Mouse (Mus musculus): ENCODE results near the gene Cdh13. TPM values are rescaled to one million over a fixed set of nuclear protein-coding genes. Genes with fewer than 3 reads are reported as not detected.

Gene Cdh13
- polyA plus RNA-seq, 1 experiment, result 21.0 TPM

DNA sequence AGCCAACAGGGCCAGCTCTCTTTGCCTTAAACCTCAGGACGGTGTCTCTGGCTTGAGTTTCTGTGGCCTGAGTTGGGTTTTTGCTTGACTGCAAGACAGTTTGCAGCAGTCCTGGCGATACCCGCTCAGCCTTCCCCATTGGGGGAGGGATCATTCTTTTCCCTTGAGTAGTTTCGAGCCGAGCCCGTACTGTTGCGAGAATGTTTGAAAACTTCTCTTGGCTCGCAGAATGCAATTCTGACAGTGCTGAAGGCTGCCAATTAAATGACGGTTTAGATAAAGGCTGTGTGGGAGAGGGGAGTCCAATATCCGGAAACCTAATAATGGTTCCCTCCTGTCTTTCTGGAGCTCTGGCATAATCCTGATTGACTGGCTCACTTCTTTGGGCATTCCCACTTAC lies 23.4 kb downstream of the Cdh13 start:
- DNase-seq (ENCODE audit: low spot score), result no peak

DNA sequence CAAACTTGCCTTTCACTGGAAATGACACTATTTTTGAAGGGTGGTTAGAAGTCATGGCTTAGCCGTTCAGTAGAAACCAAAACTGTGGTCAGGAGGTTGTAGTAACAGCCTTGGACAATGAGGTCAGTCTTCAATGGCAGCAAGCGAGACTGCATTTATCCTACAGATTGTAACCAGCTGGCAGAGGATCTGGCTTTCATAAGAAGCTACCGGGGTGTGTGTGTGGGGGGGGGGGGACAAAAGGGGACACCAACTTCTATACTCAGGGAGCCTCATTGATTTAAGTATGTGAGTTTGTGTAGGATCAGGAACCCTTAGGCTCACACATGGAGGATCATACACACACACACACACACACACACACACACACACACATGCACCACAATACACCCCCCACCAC lies 25.6 kb downstream of the Cdh13 start:
- no peak for DNase-seq (ENCODE audit: low spot score)

DNA sequence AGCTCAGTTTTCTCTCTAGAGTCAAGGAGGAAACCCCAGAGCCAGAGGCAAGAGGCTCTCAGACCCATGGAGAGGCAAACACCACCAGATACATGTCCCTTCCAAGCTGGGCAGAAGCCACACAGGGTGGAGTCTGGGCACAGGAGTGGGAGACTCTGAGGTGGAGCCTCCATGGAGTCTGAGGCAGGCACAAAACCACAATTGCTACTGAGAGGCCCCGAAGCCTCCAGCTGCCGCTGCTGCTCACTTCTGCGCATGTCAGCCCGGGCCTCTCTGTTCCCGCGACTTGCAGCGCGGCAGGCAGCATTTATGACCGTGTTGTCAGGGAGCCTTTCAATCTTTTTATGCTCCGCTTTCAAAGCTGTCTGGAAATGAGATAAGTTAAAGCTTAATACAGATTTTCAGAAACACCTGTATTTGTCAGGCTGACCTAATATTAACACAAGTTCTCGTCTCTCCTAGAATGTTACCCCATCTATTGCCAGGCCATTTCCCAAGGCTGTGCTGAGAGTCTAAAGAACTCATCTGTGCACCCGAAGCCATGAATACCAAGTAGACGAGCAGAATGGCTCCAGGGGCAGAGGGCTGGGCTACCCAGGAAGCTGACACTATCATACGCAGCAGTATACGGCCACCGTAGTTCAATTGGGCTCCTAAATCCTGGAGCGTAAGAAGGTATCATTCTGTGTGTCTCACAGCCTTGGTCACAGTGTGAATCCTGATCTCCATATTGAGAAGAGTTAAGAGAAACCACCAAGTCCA lies 30.1 kb downstream of the Cdh13 start:
- no peak for DNase-seq (ENCODE audit: low spot score)

DNA sequence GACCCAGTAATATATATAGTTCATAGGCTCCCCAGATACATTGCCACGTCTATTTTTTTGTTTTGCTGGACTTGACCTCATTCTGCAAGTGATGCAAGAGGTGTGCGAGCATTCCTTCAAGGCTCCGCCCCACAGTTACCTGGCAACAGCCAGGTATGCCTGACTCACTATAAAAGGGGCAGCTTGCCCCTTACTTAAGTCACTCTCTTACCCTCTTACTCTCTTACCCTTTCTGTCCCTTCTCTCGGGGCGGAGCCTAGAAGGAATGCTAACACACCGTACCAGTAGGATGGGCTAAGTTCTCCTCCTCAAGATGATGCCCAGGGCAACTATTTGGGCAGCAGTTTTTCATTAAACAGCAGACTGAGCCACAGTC lies 30.6 kb downstream of the Cdh13 start:
- DNase-seq (ENCODE audit: low spot score), result no peak

DNA sequence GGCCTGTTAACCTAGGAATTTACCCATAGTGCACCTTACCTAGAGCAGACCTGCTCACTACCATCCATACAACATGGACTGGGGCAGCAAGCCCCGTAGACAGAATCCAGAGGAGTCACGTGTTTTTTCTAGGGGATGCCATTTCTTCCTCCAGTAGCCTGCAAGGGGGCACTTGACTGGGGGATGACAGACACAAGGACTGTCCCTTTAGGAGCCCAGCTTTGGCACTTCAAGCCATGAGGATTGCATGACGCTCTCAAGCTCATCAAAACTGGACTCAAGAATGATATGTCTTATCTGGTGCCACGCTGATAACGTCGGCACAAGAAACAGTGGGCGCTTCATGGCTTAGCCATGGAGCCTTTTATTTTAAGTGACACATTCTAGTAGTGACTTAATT lies 31.4 kb downstream of the Cdh13 start:
- DNase-seq (ENCODE audit: low spot score), result no peak

DNA sequence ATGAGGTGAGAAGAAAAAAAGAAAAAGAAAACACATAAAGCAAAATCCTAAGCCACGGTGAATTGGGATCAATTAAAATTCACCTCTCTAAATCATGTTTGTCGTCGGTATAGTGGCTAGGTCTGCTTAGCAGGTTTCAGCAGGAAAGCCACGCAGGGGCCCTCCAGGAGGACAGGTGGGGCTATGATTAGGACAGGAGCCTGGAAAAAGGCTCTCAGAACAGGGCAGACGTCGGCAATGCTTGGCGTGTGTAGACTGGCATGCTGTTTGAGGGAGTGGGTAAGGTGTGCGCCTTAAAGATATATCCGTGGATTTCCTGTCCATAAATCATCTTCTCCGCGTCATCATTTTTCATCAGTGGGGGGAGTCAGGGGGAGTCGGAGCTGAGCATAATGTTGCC lies 32.9 kb downstream of the Cdh13 start:
- peak; percentile 29 for DNase-seq (ENCODE audit: low spot score)

DNA sequence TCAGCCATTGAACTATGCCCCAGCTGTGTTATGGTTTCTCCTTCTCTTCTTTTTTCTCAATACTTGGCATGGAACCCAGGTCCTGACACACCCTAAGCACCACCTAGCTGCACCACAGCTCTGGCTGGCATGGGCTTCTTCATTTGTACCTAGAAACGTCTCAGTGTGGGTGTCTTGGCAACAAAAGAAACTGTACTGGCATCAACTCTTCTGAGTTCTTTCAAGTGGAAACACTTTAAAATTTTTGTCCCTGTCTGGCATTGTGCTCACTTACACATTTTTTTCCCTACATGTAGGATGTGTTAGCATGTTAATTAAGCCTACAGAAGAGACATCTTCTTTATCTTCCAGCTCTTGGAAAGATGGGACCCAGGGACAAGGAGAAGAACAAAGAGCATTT lies 37.0 kb downstream of the Cdh13 start:
- no peak for DNase-seq (ENCODE audit: low spot score)

DNA sequence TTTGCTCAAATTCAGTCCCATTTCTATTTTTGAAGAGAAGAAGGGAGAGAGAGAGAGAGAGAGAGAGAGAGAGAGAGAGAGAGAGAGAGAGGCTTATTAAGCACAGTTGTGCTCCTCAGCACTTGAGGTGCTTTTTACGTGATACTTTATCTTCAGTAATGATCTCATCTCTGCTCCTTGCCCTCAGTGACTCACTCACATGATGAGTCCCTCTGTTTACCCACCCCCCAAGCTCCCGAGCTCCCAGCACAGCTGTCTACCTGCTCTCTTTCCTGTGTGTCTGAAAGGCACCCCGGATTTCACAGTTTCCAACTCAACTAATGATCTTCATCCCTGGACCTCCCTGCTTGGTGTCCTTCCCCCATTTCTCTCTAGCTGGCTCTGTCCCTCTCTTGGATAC lies 39.9 kb downstream of the Cdh13 start:
- no peak for DNase-seq (ENCODE audit: low spot score)

DNA sequence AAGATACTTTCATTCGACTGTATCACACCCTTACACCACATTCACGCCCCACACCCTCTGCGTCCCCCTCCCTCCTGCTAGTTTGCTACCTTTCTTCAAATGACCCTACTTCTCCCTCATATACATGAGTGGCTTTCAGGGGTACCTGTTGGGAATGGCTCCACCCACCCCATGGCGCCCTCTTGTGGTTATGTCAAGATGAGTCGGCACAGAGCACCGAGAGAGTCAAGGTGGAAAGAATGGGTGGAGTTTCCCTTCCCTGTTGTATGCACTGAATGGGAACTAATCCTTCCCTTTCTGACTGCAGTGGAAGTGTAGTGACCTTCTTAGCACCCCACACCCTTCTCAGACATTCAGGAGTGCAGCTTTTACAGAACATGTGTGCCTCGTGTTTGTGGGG lies 51.4 kb downstream of the Cdh13 start:
- no peak for DNase-seq (ENCODE audit: low spot score)

DNA sequence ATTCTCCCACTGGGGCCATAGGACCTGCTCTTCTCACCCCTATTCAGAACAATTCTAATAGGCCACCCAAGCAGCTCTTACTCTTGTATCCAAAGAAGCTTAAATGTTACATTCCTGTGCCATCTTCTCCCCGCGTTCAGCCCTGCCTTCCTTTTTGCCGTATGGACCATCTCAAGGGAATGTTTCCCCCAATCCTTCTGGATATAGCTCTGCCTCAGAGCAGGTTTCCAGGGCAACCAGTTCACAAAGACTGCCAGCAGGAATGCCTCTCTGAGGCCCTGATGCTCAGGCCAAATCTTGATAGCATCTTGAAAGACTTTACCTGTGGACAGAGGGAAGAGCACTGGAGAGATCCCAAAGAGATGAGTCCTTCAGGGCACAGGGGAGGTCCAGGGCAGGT lies 56.2 kb downstream of the Cdh13 start:
- DNase-seq (ENCODE audit: low spot score), result no peak

DNA sequence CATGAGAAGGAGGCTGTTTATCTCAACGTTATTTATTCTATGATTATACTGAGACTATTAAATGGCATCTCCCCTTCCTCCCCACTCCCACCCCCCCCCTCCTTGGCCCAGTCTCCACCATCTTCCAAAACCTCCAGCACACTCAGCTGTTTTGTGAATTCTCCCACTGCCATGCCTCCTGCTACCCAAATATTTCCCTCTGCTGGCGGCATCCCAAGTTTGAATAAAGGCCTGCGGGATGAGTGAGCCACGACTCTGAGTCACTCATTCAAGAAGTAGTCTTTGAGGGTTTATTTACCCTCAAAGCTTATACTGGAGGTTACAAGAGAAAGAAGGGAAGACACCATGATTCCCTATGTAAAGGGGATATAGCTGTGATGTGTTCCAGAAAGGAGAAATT lies 59.7 kb downstream of the Cdh13 start:
- no peak for DNase-seq (ENCODE audit: low spot score)

DNA sequence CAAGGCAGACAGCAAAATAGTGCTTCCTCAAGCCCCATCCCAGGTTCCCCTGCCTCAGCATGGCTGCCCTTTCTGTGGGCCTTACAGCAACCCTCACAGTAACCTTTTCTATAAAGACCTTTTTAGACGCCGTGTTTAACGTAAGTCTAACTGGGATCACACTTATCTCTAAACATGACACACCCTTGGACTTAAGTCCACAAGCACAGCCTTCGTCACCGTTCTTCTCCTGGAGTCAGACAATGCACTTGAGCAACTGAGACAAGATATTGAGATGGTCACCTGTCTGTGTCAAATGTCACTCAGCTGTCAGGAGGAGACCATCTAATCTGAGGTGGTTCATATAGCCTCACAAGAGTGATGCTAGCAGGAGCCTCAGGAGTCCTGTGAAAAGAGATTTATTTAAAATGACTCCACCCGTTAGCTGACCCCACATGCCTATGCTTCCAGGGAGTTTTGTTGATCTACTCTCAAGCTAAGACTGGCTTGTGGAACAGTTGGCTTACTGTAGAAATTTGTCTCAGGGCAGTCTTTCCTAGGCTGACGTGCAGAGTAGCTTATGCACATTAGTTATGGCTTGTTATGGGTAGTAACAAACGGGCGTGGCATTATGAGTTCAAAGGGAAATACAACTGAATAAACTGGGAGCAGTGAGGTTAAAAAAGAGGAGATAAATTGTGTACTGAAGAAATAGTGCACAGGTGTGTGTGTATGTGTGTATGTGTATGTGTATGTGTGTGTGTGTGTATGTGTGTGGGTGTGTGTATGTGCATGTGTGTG lies 65.4 kb downstream of the Cdh13 start:
- DNase-seq (ENCODE audit: low spot score), result no peak

DNA sequence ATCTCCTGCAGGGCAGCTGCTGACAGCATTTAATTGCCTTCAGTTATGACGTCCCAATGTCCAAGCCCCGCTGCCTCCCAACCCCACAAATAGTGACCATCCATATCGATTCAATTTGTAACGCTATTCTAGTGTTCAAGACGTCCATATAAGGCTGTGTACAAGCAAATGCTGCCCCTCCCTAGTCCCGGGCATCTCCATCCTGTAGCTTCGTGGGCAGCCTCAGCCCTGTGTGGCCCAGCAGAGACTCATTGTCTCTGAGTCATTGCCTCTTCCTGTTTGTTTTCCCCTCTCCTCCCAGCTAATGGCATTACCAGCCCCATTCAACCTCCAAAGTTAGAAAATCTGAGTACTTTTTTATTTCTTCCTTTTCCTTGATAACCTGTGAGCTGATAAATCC lies 66.6 kb downstream of the Cdh13 start:
- DNase-seq (ENCODE audit: low spot score), result no peak

DNA sequence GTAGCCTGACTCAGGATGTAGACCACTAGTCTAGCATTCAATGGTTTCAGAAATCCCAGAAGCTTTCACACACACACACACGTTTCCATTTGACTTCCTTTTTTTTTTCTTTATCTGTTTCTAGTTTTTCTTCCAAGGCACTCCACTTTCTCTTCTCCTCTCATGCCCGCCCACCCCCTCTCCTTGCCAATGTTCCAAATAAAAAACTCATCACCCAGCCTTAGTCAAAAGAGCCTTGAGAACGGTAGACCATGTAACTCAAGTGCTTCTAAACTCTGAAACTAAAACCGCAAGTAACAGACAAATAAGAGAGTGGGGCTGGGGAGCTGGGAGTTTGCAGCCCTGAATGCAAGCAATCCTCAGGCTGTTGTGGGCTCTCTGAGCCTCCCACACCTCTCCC lies 69.5 kb downstream of the Cdh13 start:
- DNase-seq (ENCODE audit: low spot score), result no peak

DNA sequence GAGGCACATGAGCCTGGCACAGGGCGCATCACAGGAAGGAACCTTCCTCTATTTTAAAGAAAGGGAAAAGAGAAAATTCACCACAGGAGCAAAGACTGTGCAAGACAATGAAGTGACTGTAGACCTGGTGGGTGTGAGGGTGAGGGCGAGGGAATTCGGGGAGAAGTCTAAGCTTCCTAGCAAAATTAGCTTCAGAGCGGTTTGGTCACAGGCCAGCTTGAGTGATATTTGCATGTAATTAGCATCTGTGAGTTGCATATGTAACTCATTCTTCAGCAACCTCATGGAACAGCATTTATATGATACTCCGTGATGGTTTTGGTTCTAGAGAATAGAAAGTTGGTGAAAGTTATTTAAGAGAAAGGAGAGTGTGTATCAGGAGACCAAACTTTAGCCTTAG lies 73.5 kb downstream of the Cdh13 start:
- no peak for DNase-seq (ENCODE audit: low spot score)

DNA sequence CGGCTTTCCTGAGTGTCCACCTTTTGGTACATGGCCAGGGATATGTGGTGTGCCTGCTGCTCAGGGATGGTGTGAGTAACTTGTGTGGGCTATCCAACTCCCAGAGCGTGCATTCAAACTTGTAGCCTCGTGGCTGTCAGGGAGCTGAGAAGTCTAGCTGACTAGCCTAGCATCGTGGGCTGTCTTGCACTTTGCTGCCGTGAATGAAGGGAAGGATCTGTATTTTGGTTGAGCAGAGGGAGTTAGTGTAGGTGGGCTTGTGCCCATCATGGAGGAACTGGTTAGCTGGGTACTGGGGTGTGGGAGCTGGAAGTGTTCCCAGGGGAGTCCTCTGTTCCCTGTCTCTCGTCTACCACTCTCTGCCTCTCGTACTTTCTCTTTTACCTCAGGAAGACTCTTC lies 74.1 kb downstream of the Cdh13 start:
- DNase-seq (ENCODE audit: low spot score), result no peak

DNA sequence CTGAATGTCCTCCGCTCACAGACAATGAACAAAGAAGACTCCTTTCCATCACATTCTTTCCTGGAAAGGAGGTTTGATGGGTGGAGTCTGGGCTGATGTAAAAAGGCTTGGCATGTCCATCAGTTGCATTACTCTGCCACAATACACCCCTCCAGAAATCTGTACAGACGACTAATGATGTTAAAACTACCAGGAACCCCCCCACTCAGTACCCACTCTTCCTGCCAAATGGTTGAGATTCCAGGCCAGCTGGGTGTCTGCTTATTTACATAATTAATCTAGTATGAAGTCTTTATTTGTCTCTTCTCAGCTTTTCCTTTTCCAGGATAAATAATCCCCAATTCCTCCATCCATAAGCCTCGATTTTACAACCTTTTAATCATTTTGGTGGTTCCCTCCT lies 80.2 kb downstream of the Cdh13 start:
- no peak for DNase-seq (ENCODE audit: low spot score)

DNA sequence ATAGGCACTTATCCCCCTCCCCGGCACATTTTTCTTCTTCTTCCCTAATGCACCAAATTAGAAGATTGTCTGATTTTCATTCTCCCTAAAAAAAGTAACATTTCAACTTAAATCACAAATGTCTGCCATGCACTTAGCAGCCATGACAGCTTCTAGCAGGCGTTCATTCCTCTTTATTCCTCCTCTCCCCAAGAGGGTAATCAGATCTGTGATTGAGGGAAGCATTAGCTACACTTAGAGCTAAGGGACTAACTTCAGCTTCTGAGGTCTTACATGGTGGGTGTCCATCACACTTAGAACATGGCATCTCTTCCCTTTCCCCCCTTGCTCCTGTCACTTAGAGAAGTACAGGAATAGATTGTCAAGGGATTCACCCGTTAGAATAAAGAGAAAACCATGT lies 89.6 kb downstream of the Cdh13 start:
- no peak for DNase-seq (ENCODE audit: low spot score)

DNA sequence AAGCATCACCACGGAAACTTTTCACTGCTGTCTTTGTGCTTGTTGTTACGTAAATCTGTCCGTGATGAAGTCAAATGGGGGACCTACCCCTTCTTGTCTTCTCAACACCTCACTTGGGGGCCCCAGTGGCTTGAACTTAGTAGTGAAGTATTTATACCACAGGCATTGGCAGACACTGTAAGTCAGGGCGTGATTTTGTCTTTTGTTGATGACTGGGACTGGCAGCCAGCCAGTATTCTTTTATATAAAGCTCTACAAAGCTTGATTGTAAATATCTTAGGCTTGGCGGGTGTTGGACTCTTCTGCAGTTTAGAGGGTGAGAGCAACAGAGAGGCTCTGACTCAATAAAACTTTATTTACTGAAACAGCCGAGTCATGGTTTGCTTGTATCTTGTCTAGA lies 91.2 kb downstream of the Cdh13 start:
- no peak for DNase-seq (ENCODE audit: low spot score)

DNA sequence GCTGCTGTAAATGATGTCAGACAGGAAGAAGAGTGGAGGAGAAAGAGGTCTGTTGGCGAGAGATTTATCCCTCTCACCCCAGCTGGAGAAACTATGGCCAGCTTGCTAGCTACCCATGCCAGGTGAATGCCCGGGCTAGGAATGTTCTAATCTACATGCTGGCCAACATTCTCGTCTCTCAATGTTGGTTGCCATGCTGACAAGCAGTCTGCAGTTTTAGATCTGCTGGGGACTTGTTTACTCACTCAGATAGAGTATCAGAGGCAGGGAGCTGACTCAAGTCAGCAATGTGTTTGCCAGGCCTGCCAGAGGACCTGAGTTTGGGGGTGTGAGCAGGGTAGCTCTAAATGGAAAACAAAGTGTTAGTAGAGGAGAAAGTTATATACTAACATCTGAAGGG lies 93.3 kb downstream of the Cdh13 start:
- no peak for DNase-seq (ENCODE audit: low spot score)

DNA sequence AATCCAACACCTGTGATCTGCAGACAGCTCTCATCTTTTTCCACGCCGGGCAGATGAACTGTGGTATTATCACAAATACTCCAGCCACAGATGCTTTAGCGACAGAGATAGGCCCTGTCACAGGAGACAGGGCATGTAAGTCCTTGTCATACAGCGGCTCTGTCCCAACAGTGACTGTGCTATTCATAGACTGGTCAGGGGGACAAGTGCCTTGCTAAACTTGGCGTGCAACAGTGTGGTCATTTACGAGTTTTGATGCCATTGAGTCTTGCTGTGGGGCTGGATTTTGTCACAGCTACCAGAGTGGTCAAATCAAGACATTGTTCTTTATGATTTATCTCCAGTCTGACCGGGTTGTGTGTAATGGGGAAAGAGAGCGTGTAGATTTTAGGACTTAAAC lies 95.5 kb downstream of the Cdh13 start:
- no peak for DNase-seq (ENCODE audit: low spot score)

DNA sequence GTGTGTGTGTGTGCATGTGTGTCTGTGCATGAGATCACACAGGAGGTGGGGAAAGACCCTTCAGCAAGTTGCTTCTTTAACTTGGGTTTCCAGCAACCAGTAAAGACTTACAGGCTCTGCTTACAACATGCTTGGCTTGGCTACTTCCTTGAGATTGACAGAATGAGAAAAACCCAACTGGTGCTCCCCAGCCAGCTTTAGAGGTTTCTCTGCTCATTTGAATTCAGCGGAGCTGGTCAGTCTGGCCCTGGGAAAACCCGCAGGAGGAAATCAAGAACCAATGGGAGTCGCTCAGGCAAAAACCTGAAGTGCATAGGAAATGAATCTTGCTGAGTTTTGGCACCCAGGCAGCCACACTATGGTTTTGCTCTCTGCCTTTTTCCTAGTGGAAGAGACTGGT lies 96.1 kb downstream of the Cdh13 start:
- DNase-seq (ENCODE audit: low spot score), result no peak

DNA sequence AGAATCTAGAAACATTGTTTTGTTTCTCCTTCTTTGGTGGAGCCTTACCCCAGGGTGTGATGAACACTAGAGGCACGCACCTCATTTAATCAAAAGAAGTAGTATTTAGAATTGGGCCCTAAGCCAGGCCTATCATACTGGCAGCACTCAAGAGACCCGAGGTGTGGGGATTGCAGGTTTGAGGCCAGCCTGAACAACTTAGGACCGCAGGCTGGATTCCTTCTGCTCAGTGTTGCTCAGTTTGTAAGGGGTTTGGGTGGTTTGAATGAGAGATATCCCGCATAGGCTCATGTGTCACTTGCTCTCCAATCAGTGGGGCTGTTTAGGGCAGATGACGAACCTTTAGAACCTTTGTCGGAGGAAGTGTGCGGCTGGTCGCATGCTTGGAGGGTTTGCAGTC lies 96.5 kb downstream of the Cdh13 start:
- no peak for DNase-seq (ENCODE audit: low spot score)

DNA sequence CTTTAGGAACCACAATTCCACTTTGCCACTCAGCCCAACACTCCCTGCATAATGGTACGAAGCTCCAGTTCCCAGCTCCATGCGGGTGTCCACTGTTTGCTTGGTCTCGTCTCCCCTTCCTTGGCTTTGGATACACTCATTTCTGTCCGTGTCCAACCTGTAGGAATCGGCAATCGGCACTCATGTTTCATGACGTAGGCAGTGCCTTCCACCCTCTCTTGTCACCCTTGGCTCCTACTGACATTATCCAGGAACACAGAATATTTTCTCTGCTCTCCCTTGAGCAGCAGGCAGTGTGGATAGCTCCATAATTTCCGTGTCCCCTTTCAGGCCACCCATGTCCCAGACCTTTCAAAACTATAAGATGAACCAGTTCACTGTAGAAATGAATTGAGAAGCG lies 97.2 kb downstream of the Cdh13 start:
- no peak for DNase-seq (ENCODE audit: low spot score)
